Mouse (Mus musculus) gonadal fat pad, adult 2 months (tissue): ENCODE results near the gene Tmem81. TPM values are rescaled to one million over a fixed set of nuclear protein-coding genes. Genes with fewer than 3 reads are reported as not detected.
A peak's percentile ranks its signal among the peaks of the same experiment; 100 is the strongest.
"Not testable (repeated sequence)": the region's sequence is repeated elsewhere in the genome, so short reads cannot be mapped to it uniquely, and the experiment has no call there.

Source experiments
- DNase-seq: peaks from one replicate; pipeline ENCODE4 v3.0.0-alpha.2; 2012; ENCODE audit warnings: low read depth
- polyA plus RNA-seq: library from polyadenylated mRNA; depleted of rRNA; stranded (reverse); fragments of >200 nt; gene quantifications from 2 replicates; pipeline ENCODE4 v1.2.3, GENCODE M21; 2012; rRNA removed

Tmem81 gene
- polyA plus RNA-seq, result 2.1 and 2.4 TPM in 2 replicates

GRCm38 (mm10) chr1:132506058-132506457 is at the start of gene Tmem81:
Gene Tmem81, plus strand, starts transcription at chr1:132506230.
- no peak for DNase-seq

DNA sequence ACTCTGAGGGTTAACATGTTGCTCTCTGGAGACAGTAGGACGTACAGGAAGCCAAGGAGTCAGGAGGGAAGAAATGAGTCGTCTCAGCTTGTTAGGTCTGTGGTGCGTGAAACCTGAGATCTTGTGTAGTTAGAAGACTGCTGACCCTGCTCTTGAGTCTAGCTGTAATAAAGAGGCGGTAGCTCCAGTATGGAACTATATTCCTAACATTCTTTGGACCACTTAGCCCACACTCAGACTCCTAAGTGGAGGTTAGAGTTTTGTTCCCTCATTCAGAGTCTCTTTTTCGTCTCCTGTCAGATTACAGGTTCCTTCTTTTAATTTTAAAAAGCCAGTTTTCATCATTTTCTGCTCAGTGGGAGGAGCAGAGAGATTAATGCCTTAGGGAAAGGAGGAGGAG is 41.4 kb upstream of the Tmem81 start:
- DNase-seq, result no peak

- DNase-seq, result no peak
Measured at GRCm38 (mm10) chr1:132468926-132469325, 37.1 kb upstream of the Tmem81 start.

GRCm38 (mm10) chr1:132469519-132469918 is 36.5 kb upstream of the Tmem81 start:
- DNase-seq, result no peak

DNA sequence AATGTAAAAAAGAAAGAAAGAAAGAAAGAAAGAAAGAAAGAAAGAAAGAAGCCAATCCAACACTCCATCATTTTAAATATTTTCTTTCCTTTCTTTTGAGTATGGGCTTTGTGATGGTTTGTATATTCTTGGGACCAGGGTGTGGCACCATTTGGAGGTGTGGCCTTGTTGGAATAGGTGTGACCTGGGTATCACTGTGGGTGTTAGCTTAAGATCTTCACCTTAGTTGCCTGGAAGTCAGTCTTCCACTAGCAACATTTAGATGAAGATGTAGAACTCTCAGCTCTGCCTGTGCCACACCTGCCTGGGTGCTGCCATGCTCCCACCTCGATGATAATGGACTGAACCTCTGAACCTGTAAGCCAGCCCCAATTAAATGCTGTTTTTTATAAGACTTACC is 36.0 kb upstream of the Tmem81 start:
- DNase-seq, result not testable (repeated sequence)

- no peak for DNase-seq
Measured at GRCm38 (mm10) chr1:132471032-132471431, 35.0 kb upstream of the Tmem81 start.

GRCm38 (mm10) chr1:132471499-132471898 is 34.5 kb upstream of the Tmem81 start:
- no peak for DNase-seq

DNA sequence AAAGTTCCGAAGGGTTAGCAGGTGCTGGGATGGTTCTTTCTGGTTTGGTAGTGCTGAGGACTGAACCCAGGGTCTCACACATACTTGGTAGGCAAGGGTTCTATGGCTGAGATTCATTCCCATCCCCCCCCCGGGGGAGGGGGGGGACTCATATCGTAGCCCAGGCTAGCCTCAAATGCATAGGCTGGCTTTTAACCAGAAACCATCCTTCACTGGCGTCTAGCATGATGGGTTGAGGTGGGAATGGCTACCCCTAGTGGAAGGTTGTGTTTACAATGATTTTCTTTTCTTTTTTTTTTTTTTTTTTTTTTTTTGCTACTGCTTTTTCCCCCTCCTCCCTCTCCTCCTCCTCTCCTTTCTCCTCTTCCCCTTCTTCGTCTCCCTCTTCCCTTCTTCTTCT is 33.5 kb upstream of the Tmem81 start:
- no peak for DNase-seq

- DNase-seq, result no peak
Measured at GRCm38 (mm10) chr1:132474496-132474895, 31.5 kb upstream of the Tmem81 start.

DNA sequence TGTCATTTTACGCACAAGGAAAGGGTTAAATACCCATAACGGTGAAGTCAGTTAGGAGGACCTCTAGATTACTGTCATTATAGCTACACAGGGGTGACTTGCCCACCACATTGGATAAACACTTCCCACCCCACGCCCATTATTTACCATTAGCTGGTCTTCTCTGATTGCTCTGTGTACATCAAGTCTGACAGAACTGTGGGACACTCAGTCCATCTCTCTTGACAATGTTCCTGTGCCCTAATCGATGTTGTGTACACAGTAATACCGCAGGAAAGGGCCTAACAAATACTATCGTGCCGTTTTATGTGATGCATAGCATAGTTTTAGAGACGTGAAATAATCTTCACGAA is 29.5 kb upstream of the Tmem81 start:
- no peak for DNase-seq

GRCm38 (mm10) chr1:132476928-132477691 is 28.9 kb upstream of the Tmem81 start, which contains the start of gene Rbbp5:
Gene Rbbp5, plus strand, starts transcription at chr1:132477365.
- DNase-seq, result peak; percentile 52

DNA sequence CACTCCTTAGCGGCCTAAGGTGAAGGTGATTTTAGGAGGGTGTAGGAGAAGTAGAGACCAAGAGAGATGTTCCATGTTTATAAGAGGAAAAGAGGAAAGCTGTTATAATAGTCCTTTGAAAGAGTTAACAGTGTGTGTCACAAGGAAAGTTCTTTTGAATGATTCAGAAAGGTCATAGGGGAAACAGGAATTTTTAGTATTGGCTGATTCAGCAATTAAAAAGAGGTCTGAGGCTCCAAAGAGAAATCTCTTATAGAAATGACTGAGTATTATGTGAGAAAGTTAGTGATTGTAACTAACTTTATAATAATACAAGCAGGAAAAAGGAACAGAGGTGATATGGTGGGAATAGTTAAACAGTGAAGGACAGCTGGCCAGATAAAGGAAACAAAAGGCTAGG is 26.6 kb upstream of the Tmem81 start:
- no peak for DNase-seq

DNA sequence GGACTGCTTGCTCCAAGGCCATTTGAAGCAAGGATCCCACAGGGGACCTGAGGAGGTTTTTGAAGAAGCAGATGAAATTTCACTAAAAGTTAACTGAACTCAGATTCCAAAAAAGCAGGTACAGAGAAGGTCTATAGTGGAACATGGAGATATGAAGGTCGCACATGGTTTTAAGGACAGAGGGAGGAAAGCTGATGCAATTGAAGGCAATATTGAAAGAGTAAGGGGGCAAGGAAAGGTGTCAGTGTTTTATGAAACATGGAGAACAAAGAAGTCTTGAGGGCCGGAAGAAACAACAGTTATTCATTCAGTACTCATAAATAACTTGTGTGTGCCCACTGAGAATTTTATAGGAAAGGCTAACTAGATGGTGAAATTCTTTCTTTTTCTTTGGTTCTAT is 24.4 kb upstream of the Tmem81 start:
- no peak for DNase-seq

DNA sequence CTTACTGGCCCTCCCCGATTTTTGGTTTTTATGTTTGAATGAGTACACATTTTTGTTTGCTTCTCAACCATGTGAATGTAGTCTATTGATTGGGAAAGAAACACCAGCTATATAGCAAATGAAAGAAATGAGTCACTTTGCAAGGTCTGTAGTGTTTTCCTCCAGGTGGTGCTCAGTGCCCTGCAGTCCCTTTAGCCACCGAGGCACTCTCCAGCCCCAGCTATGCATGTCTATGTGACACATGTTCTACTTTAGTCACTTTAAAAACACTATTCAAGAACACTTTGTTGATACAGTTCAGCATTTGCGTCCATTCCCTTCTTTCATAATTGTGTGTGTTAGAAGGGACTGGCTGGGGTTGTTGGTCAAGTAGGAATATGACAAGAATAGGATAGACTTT is 22.8 kb upstream of the Tmem81 start:
- DNase-seq, result no peak

GRCm38 (mm10) chr1:132483759-132484158 is 22.3 kb upstream of the Tmem81 start:
- no peak for DNase-seq

DNA sequence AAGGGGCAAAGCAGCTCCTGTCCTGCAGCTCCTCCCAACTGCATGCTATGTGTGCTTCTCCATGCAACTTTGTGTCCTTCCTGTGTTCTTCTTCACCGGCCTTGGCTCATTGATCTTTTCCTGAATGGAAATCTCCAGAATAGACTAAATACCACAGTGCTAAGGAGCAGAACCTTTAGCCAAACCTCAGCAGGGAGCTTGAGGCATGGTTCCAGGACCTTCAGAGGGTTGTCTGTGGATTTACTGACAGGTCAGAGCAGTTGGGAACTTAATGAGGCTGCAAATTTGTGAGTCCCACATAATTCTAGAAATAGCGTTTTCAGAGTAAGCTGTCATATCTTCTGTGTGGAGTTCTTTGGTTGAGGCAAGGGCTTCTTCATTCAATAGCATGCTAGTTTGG is 5.5 kb upstream of the Tmem81 start:
- no peak for DNase-seq

- DNase-seq, result no peak
Measured at GRCm38 (mm10) chr1:132505155-132505554, 875 bp upstream of the Tmem81 start.

- no peak for DNase-seq
Measured at GRCm38 (mm10) chr1:132506656-132507055, 626 bp downstream of the Tmem81 start.

DNA sequence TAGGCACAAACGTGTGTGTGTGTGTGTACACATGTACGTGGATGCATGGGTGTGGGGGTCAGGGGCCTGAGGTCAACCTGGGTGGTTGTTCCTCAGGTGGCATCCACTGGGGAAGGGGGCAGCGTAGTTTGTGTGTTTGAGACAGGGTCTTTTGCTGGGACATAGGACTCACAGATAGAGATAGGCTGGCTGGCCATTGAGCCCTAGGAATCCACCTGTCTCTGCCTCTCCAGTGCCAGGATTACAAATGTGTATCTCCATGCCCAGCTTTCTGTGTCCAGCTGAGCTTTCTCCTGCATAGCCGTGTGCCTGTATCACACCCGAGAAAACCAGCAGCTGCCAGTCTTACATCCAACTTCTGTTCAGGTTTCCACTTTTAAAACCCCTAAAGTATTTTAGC is 3.7 kb downstream of the Tmem81 start:
- no peak for DNase-seq

DNA sequence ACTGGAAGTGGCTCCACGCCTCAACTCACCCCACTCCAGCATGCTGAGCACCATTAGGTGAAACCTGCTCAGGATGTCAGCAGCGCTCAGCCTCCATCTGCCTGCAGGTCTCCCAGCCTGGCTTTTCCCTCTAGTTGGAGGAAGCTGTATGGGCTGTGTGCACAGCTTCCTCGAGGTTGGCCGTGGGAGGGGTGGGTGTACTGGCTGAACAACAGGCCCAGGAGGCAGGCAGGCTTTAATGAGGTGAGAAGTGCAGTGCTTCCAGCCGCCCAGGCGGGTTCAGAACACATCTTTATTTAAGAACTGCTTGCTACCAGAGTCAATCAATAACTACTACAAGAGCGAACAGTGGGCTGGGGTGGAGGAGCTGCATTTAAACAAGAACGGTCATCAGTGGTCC is 5.5 kb downstream of the Tmem81 start:
- no peak for DNase-seq

DNA sequence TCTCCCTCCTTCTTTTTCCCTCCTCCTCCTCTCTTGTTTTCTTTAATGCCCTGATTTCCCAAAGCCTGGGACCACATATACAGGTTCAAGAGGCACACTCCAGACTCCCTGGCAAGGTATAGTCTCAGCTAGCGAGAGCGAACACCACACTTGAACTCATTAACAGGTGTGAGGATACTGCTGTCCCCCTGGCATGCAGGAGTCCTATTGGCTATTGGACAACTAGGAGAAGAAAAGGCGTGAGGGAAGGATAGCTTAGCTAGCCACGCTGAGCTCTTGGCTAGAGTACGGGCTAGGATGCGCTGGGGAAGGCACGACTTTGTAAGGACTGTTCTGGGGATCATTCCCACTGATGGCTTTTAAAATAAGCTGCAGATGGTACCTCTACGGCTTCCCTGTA is 6.1 kb downstream of the Tmem81 start:
- no peak for DNase-seq

DNA sequence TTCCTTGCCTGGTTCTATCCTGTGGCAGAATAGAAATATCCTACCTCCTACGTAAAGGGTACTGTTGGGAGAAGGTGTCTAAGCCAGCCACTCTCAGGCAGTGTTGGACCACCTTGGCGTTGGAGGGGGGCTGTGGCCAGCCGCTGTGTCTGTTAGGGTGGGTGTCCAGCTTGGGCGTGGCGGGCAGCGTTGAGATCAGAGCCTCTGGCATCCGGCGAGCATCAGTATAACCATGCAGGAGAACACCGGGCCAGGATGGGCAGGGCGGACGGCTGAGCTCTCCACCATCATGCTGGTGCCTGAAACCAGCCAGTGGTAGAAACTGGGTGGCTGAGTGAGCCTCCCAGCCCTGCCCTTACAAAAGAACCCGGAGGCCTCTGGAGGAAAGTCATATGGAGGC is 9.3 kb downstream of the Tmem81 start:
- DNase-seq, result no peak

GRCm38 (mm10) chr1:132516776-132517175 is 10.7 kb downstream of the Tmem81 start:
- DNase-seq, result no peak

GRCm38 (mm10) chr1:132518621-132519020 is 12.6 kb downstream of the Tmem81 start:
- no peak for DNase-seq
